Mouse (Mus musculus) CH12.LX (cell line): ENCODE data around the gene Zmynd8. TPM values are rescaled to one million over a fixed set of nuclear protein-coding genes. Genes with fewer than 3 reads are reported as not detected.

Source experiments
- DNase-seq: peaks from one replicate; pipeline ENCODE4 v3.0.0-alpha.2; 2013; ENCODE audit errors: extremely low read depth
- H3K27ac ChIP-seq: 2 replicates; pipeline ENCODE4 v1.5.1; 2012; ENCODE audit warnings: low read depth, mild to moderate bottlenecking, control low read depth, moderate library complexity; ENCODE audit not compliant: insufficient read depth
- H3K27me3 ChIP-seq: replicated peaks from 2 replicates; pipeline ENCODE3; 2012; ENCODE audit warnings: inconsistent platforms
- H3K36me3 ChIP-seq, 2 experiments: replicated peaks in 1 of 2; 2 replicates each; pipeline versions ENCODE3 to v1.6.1; 2012; ENCODE audit warnings: inconsistent platforms in 1 of 2, low read length in 1 of 2, mild to moderate bottlenecking in 1 of 2, mixed read lengths in 1 of 2, moderate library complexity in 1 of 2; ENCODE audit not compliant: control insufficient read depth in 1 of 2, insufficient read depth in 1 of 2
- H3K4me1 ChIP-seq, 2 experiments: 2 replicates each; pipeline ENCODE4 v1.6.1; 2012; ENCODE audit warnings: inconsistent platforms in 1 of 2, moderate library complexity in 1 of 2; ENCODE audit not compliant: insufficient read depth in 2 of 2, control insufficient read depth in 1 of 2
- H3K4me2 ChIP-seq: 2 replicates; pipeline ENCODE4 v1.6.1; 2012; ENCODE audit warnings: low read depth, mild to moderate bottlenecking, control low read depth; ENCODE audit not compliant: poor library complexity, insufficient read depth, severe bottlenecking
- H3K4me3 ChIP-seq, 3 experiments: fragments of 150-350 bp in 1 of 3; sonication (generic) in 1 of 3; replicated peaks in 1 of 3; 2 replicates each; pipeline versions ENCODE3 to v1.5.1; 2011 to 2012; ENCODE audit warnings: low read depth in 2 of 3, low read length in 2 of 3, mild to moderate bottlenecking in 2 of 3, moderate library complexity in 2 of 3, control low read depth in 1 of 3, improper control_type of control experiment in 1 of 3, inconsistent platforms in 1 of 3, mixed read lengths in 1 of 3; ENCODE audit not compliant: poor library complexity in 1 of 3
- H3K79me2 ChIP-seq: replicated peaks from 2 replicates; pipeline ENCODE4 v1.6.1; 2012; ENCODE audit warnings: mild to moderate bottlenecking, moderate library complexity; ENCODE audit not compliant: control insufficient read depth, poor library complexity, insufficient read depth, severe bottlenecking; ENCODE audit errors: extremely low read depth
- H3K9ac ChIP-seq: 2 replicates; pipeline ENCODE4 v1.6.1; 2012; ENCODE audit warnings: low read depth, mild to moderate bottlenecking, control low read depth, moderate library complexity; ENCODE audit not compliant: insufficient read depth
- H3K9me3 ChIP-seq: replicated peaks from 2 replicates; pipeline ENCODE3; 2012; ENCODE audit warnings: low read length, inconsistent platforms, mixed read lengths
- BHLHE40 ChIP-seq: IDR thresholded peaks from 2 replicates; pipeline ENCODE4 v1.6.1; 2011; ENCODE audit warnings: mild to moderate bottlenecking, low read depth, low read length, improper control_type of control experiment
- CHD1 ChIP-seq: IDR thresholded peaks from 2 replicates; pipeline ENCODE4 v1.6.1; 2012; ENCODE audit warnings: low read depth, low read length, improper control_type of control experiment, inconsistent platforms
- CHD2 ChIP-seq: IDR thresholded peaks from 2 replicates; pipeline ENCODE4 v1.6.1; 2011; ENCODE audit warnings: low read length, improper control_type of control experiment
- CTCF ChIP-seq, 2 experiments: IDR thresholded peaks in 1 of 2; conservative IDR thresholded peaks in 1 of 2; 2 replicates each; pipeline ENCODE4 v1.5.1; 2011 to 2012; ENCODE audit warnings: low read depth in 2 of 2, low read length in 2 of 2, improper control_type of control experiment in 1 of 2, inconsistent platforms in 1 of 2, mild to moderate bottlenecking in 1 of 2, moderate library complexity in 1 of 2
- ELF1 ChIP-seq: IDR thresholded peaks from 2 replicates; pipeline ENCODE4 v1.6.1; 2014; ENCODE audit warnings: low read depth, mild to moderate bottlenecking, inconsistent platforms, low read length, improper control_type of control experiment
- GABPA ChIP-seq: IDR thresholded peaks from 2 replicates; pipeline ENCODE4 v1.6.1; 2012; ENCODE audit warnings: low read depth, low read length, improper control_type of control experiment, inconsistent platforms; ENCODE audit not compliant: insufficient replicate concordance
- HCFC1 ChIP-seq: IDR thresholded peaks from 2 replicates; pipeline ENCODE4 v1.6.1; 2012; ENCODE audit warnings: low read depth, mild to moderate bottlenecking, inconsistent platforms, low read length, improper control_type of control experiment
- JUN ChIP-seq: IDR thresholded peaks from 2 replicates; pipeline ENCODE4 v1.6.1; 2011; ENCODE audit warnings: low read depth, mild to moderate bottlenecking, low read length, improper control_type of control experiment, moderate library complexity; ENCODE audit not compliant: insufficient read depth
- MAX ChIP-seq: IDR thresholded peaks from 2 replicates; pipeline ENCODE4 v1.6.1; 2011; ENCODE audit warnings: low read length, improper control_type of control experiment
- MAZ ChIP-seq: IDR thresholded peaks from 2 replicates; pipeline ENCODE4 v1.6.1; 2012; ENCODE audit warnings: low read depth, mild to moderate bottlenecking, inconsistent platforms, low read length, improper control_type of control experiment, moderate library complexity
- MXI1 ChIP-seq: IDR thresholded peaks from 2 replicates; pipeline ENCODE4 v1.6.1; 2011; ENCODE audit warnings: mild to moderate bottlenecking, low read depth, low read length, improper control_type of control experiment
- MYC ChIP-seq: IDR thresholded peaks from 2 replicates; pipeline ENCODE4 v1.6.1; 2011; ENCODE audit warnings: low read depth, mild to moderate bottlenecking, improper control_type of control experiment, low read length
- NELFE ChIP-seq: IDR thresholded peaks from 2 replicates; pipeline ENCODE4 v1.6.1; 2011; ENCODE audit warnings: low read depth, low read length, improper control_type of control experiment
- NRF1 ChIP-seq: IDR thresholded peaks from 2 replicates; pipeline ENCODE4 v1.6.1; 2014; ENCODE audit warnings: low read depth, mild to moderate bottlenecking, inconsistent platforms, low read length, improper control_type of control experiment, moderate library complexity
- RAD21 ChIP-seq: IDR thresholded peaks from 2 replicates; pipeline ENCODE4 v1.6.1; 2011; ENCODE audit warnings: low read depth, mild to moderate bottlenecking, low read length, improper control_type of control experiment, moderate library complexity
- RCOR1 ChIP-seq: conservative IDR thresholded peaks from 2 replicates; pipeline ENCODE4 v1.6.1; 2012; ENCODE audit warnings: low read depth, mild to moderate bottlenecking, inconsistent platforms, low read length, improper control_type of control experiment
- SIN3A ChIP-seq: IDR thresholded peaks from 2 replicates; pipeline ENCODE4 v1.6.1; 2012; ENCODE audit warnings: low read length, improper control_type of control experiment, inconsistent platforms
- TBP ChIP-seq: conservative IDR thresholded peaks from 2 replicates; pipeline ENCODE4 v1.6.1; 2011; ENCODE audit warnings: low read depth, low read length, improper control_type of control experiment
- TCF12 ChIP-seq: IDR thresholded peaks from 2 replicates; pipeline ENCODE4 v1.6.1; 2014; ENCODE audit warnings: low read depth, mild to moderate bottlenecking, inconsistent platforms, low read length, improper control_type of control experiment
- UBTF ChIP-seq: IDR thresholded peaks from 2 replicates; pipeline ENCODE4 v1.6.1; 2012; ENCODE audit warnings: low read depth, mild to moderate bottlenecking, inconsistent platforms, low read length, improper control_type of control experiment, moderate library complexity
- USF1 ChIP-seq: IDR thresholded peaks from 2 replicates; pipeline ENCODE4 v1.6.1; 2014; ENCODE audit warnings: low read depth, mild to moderate bottlenecking, inconsistent platforms, low read length, improper control_type of control experiment
- USF2 ChIP-seq: conservative IDR thresholded peaks from 2 replicates; pipeline ENCODE4 v1.6.1; 2011; ENCODE audit warnings: low read depth, low read length, improper control_type of control experiment
- ZKSCAN1 ChIP-seq: IDR thresholded peaks from 2 replicates; pipeline ENCODE4 v1.6.1; 2012; ENCODE audit warnings: low read depth, inconsistent platforms, low read length, improper control_type of control experiment, borderline replicate concordance
- ZMIZ1 ChIP-seq: IDR thresholded peaks from 2 replicates; pipeline ENCODE4 v1.6.1; 2012; ENCODE audit warnings: low read depth, mild to moderate bottlenecking, inconsistent platforms, low read length, improper control_type of control experiment
- dilution Hi-C: fragments of 300-500 bp; cut with MboI; formaldehyde crosslinking; loops from 2 replicates; pipeline ENCODE4 v1.14.3; 2020; ENCODE audit warnings: low sequenced_read_pairs; ENCODE audit not compliant: extremely low pct_unique_long_range_greater_than_20kb, extremely low pct_ligation_motif_present
- in situ Hi-C: fragments of 300-500 bp; cut with MboI; formaldehyde crosslinking; loops from 3 replicates; pipeline ENCODE4 v1.14.3; 2019; ENCODE audit warnings: low sequenced_read_pairs, low pct_ligation_motif_present, low pct_unique_long_range_greater_than_20kb, mixed read lengths
- polyA plus RNA-seq: library from polyadenylated mRNA; unstranded; fragments of >175 nt; gene quantifications from 2 replicates; pipeline ENCODE4 v1.2.1, GENCODE M21; 2012; ENCODE audit warnings: low read depth; ENCODE audit not compliant: insufficient read length
- total RNA-seq, 2 experiments: library from RNA; depleted of rRNA; stranded (reverse); fragments of 300-350 nt in 1 of 2; fragments of >200 nt in 1 of 2; gene quantifications; 2 replicates each; pipeline ENCODE4 v1.2.3; 2012 to 2014

Zmynd8 gene
- total and polyA plus RNA-seq, 3 experiments: 33.6 to 84.5 (median 35.1) TPM

- H3K27ac ChIP-seq: peak overlapping the region; percentile 55
- TF ChIP-seq TBP: peak; percentile 61
- TF ChIP-seq TCF12: 0 out of 2 replicates have a peak, but pooled peaks have one; percentile 10
- TF ChIP-seq HCFC1: peak; percentile 24; the same call in 1 of the 2 replicates
- TF ChIP-seq CTCF (conservative IDR thresholded peaks at IDR 0.05 in 1 of 2, IDR thresholded peaks at IDR 0.05 in 1 of 2; ENCODE audit: low read depth in 2 of 2, low read length in 2 of 2): 0 out of 4 replicates have a peak, but pooled peaks of 1 of the 2 experiments have one; percentile 1
- TF ChIP-seq UBTF: no peak
- peak; percentile 11; the same call in 1 of the 2 replicates for TF ChIP-seq NELFE
- TF ChIP-seq RAD21: no peak
- TF ChIP-seq CHD1: 0 out of 2 replicates have a peak, but pooled peaks have one; percentile 21
- peak; percentile 56; the same call in 1 of the 2 replicates for TF ChIP-seq CHD2
- no peak for TF ChIP-seq MAX
- TF ChIP-seq ZMIZ1: peak; percentile 75; the same call in 1 of the 2 replicates
- no peak for TF ChIP-seq MYC
- TF ChIP-seq BHLHE40: no peak
- peak; percentile 68 for TF ChIP-seq MXI1
- 0 out of 2 replicates have a peak, but pooled peaks have one; percentile 10 for TF ChIP-seq NRF1
- no peak for TF ChIP-seq ELF1
- TF ChIP-seq MAZ: peak; percentile 38; the same call in 1 of the 2 replicates
- TF ChIP-seq SIN3A: peak; percentile 60
- TF ChIP-seq, all 38 proteins: peak for 12
- no peak for DNase-seq
- no peaks in the 10 kb centered on the region for H3K9me3 ChIP-seq
- in situ Hi-C loops: loop anchor here (25.0 kb wide), 1 partner anchor 363 kb away; no protein-coding TSS in a partner anchor
- H3K4me3 ChIP-seq: peak overlapping the region; percentile 63 to 69 (median 67)
- H3K79me2 ChIP-seq: no peaks in the 10 kb centered on the region
- dilution Hi-C loops: no loop called here
- H3K9ac ChIP-seq: peak overlapping the region; percentile 59
- peak overlapping the region; percentile 98 for H3K4me2 ChIP-seq
- peaks cover 3 to 33% of the 10 kb centered on the region in 2 experiments; a peak in 3 of 4 replicates for H3K4me1 ChIP-seq
- no peaks in the 10 kb centered on the region for H3K27me3 ChIP-seq
- H3K36me3 ChIP-seq: no peaks in the 10 kb centered on the region
Measured at GRCm38 (mm10) chr2:165900351-165901126, 1.7 kb upstream of the Zmynd8 start.

DNA sequence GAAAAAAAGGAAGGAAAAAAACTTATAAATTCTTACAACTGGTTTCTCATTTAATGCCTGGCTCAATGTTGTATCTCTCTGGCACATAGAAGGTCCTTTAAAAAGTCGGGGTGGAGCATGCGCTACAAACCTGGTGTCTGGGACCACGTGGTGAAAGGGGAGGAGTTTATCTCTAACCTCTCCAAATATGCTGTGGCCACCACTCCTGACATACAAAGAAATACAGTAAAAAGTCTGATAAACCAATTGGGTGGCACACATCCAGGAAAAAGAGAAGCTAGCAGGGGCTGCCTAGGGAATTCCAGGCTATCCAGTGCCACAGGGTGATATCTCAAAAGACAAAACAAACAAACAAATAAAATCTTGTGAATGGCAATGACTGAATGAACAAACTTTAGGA lies 1.1 kb upstream of the Zmynd8 start:
- Histone ChIP-seq H3K4me3 (peak overlapping the region; percentile 63 to 69 (median 67)), H3K79me2 (no peaks in the 10 kb centered on the region), H3K36me3 (no peaks in the 10 kb centered on the region), H3K9ac (peak overlapping the region; percentile 59), H3K27me3 (no peaks in the 10 kb centered on the region), H3K4me2 (peak overlapping the region; percentile 98), H3K9me3 (no peaks in the 10 kb centered on the region), H3K27ac (no peak overlapping the region), H3K4me1 (peaks cover 9 to 39% of the 10 kb centered on the region in 2 experiments)
- TF ChIP-seq MAX (peak; percentile 93), UBTF (no peak), MXI1 (peak; percentile 57; the same call in 1 of the 2 replicates), MYC (peak; percentile 81), USF1 (peak; percentile 79), ZMIZ1 (no peak), GABPA (no peak), JUN (no peak), CHD1 (no peak), USF2 (peak; percentile 75), CTCF (conservative IDR thresholded peaks at IDR 0.05 in 1 of 2, IDR thresholded peaks at IDR 0.05 in 1 of 2; ENCODE audit: low read depth in 2 of 2, low read length in 2 of 2) (no peak), NRF1 (peak; percentile 82), ZKSCAN1 (no peak), BHLHE40 (no peak), ELF1 (no peak), RCOR1 (no peak), HCFC1 (no peak)
- dilution Hi-C loops (no loop called here), in situ Hi-C loops (loop anchor here (25.0 kb wide), 1 partner anchor 363 kb away; no protein-coding TSS in a partner anchor)
- DNase-seq: peak; percentile 50
